Mouse (Mus musculus) olfactory bulb, adult 2 months (tissue): ENCODE measurements around the gene Adamts8.

Source experiments
- CTCF ChIP-seq: fragments of 200-500 bp; IDR thresholded peaks from 2 replicates; pipeline ENCODE4 v1.5.1; 2012; ENCODE audit warnings: low read depth, mild to moderate bottlenecking, low read length, moderate library complexity; ENCODE audit not compliant: insufficient read depth
- POLR2A ChIP-seq: fragments of 200-500 bp; IDR thresholded peaks from 2 replicates; pipeline ENCODE4 v1.6.1; 2012; ENCODE audit warnings: mild to moderate bottlenecking, low read depth, low read length, moderate library complexity; ENCODE audit not compliant: insufficient read depth

- TF ChIP-seq CTCF, result no peak
- no peak for TF ChIP-seq POLR2A
Observed at GRCm38 (mm10) chr9:31010749-31011148, 68.4 kb downstream of the Adamts8 start.
